Mouse (Mus musculus) lung, adult 18-20 months (tissue): ENCODE results near the gene Mesd.
"Not testable (repeated sequence)": the region's sequence is repeated elsewhere in the genome, so short reads cannot be mapped to it uniquely, and the experiment has no call there.

Experiments used
- DNase-seq, 2 experiments: peaks; one replicate each; pipeline ENCODE4 v3.0.0; 2022; ENCODE audit warnings: mixed read lengths in 2 of 2

Gene Mesd

DNA sequence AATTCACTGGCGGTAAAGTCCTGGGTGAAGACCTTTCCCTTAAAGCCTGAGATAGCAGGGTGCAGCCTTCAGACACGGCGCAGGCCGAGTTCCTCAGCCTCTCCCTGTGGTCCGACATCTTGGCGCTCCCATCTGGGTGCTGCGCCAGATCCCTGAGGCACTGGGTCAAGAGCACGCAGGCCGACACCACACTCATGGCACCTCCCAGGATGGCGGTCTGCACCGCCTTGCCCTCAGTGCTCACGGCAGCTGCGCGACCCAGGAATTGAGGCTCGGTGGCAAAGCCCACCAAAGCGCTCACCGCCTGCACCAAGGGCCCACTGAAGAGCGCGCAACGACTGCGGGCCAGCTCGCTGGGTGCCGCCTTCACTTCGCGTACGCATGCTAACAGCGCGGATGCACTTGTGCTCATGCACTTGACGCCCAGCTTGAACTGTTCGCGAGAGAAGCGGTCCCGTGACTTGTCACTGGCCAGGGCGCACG lies 2.1 kb upstream of the Mesd start:
- DNase-seq = peak in 1 of 2 experiments; percentile 33

DNA sequence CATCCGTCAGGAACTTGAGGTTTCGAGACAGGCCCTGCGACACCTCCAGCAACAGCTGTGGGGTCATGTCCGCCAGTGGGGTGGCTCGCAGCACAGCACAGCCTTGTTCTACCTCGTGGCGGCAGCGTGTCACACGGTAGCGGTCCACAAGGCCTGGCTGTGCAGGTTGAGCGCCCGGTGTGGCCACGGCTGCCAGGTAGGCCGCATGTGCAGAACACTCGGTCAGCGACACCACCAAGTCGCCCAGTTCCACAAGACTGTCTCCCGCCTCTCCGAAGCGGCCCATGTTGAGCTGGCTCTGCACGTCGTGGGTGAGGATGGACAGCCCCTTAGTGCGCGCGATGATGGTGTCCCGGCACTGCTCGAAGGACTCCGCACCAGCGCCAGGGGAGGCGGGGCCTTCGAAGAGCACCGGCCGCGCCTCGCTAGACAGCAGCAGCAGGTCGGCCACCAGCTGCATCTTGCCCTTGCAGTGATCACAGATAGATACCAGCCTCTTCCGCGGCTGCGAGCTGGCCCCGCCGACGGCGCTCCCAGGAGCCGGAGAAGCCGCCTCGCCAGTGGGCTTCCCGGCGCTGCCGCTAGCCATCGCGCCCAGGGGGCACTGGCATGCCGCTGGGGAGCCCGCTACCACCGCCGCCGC lies 1.5 kb upstream of the Mesd start:
- DNase-seq = peak; percentile 58 to 69

DNA sequence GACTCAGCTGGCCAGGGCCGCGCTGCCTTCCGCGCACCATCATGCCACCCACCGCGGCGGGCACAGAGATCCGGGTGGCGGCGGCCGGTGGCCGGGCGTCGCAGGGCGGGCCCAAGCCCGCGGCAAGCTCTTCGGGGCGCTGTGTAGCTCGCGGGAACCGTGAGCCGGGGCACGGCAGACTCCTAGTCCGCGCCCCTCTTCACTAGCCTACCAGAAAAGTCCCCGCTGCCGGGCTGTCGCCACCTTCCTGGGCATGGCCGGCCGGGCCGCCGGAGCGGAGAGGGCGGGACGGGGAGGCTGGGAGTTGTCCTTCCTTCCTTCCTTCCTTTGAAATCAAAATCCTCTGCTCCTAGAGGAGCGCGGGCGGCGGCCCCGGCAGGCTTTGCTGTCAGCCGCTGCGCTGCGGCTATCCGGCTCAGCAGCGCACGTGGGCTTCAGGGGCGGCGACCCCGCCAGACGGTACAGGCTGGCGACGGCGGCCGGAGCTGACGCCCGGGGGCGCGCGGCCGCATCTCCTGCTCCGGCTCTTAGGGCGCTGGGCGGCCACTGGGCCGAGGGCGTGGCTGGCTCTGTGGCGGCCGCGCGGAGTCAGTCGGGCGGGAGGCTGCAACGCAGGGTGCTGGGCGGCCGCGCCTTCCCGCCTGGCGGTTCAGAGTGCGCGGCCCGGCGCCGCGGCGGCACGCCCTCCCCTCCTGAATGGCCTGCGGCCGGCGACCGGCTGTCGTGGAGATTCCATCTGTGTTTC lies 818 bp upstream of the Mesd start:
- peak; percentile 82 to 86 for DNase-seq

DNA sequence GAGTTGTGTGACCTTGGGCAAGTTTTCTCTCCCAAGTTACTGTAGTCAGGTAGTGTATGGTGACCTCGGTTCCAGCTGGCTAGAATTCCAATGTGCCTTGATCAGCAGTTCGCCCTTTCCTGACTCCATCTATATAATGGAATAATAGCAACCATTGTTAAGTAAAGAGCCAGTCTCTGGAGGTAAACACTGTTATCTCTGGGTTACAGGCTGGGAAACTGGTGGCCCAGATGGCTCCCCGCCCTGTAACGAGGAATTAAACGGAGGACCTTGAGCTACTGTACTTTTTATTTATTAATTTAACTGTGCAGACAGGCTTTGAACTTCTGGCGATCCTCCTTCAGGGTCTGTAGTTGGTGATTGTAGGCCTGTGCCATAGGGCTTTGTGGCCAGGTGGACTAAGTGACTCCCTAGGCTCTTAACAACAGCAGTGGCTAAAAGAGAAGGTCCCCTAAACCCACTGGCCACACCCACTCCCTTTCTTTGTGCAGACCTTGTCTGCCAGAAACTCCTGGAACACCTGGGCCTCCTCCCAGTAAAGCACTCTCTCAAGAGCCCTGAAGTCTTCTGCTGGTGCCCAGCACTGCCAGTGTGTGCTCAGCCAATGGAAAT lies 761 bp downstream of the Mesd start:
- DNase-seq = peak in 1 of 2 experiments; percentile 25

DNA sequence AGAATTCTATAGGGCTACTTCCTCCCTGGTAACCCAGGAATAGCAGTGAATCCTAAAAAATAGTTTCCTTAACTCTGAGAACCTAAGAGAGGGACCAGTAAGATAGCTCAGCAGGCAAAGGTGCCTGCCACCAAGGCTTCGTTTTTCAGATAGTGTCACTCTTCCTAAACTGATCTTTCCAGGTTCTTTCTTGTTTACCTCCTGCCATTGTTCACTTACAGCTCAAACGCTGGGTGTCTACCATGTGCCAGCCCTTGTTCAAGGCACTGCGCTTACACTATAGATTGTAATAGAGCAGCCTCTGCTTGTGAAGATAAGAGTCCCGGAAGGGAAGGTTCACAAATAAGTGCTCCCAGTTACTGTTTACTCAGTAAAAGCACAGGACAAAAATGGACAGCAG lies 1.6 kb downstream of the Mesd start:
- DNase-seq = peak in 1 of 2 experiments; percentile 28

DNA sequence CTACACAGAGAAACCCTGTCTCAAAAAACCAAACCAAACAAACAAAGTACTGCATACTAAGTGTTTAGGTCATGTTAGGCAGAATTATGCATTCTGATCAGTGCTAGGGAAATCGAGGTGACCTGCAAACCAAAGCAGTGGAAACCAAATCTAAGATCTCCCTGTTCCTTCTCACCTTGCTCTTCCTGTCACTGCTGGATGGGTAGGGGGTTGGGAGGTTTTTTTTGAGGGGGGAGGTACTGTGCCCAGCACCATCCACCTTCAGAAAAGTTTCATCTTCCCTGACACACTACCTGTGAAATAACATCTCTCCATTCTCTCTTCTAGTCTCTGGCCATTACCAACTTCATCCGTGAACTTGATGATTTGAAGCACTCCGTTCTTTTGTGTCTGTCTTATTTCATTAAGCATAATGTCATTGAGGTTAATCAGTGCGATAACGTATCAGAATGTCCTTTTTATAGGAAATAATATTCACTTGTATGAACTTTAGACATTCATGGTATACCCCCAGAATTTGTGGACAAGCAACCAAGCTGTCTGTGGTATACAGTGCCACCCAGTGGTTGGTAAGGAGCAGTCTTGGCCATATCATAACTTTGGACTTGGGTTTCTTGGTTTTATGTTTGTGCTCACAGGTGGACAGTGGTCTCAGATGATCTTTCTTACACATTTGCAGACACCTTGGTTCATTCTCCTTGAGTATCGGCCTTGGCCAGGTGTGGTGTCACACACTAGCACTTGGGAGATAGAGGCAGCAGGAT lies 2.3 kb downstream of the Mesd start:
- no peak for DNase-seq

DNA sequence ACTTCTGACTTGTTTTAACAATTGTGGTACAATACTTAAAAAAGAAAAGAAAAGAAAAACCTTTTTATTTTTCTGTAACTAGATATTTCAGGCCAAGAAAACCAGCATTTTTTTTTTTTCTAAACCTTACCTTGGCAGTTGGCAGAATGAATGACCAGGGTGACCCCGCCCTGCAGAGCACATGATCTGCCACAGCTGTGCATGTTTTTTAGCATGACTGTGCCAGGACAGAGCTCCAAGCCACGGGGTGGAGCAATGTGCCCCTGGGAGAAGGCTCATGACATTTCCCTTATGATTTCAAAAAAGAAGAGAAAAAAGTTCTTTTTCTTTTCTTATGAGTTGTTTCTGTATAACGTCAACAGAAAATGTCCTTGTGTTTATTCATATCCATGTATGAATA lies 5.1 kb downstream of the Mesd start:
- DNase-seq = peak; percentile 30 to 44

DNA sequence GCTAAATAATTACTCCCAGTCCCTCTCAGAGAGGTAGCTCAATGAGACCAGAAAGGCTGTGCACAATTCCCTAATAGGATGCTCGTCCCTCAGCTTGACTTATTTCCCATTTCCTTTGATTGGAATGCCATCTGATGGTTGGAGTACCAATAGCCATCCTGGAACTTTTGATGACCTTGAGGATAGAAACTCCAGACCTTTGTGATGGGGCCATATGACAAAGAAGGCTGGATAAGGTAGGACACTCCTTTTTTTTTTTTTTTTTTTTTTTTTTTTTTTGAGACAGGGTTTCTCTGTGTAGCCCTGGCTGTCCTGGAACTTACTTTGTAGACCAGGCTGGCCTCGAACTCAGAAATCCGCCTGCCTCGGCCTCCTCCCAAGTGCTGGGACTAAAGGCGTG lies 5.7 kb downstream of the Mesd start:
- not testable (repeated sequence) for DNase-seq

DNA sequence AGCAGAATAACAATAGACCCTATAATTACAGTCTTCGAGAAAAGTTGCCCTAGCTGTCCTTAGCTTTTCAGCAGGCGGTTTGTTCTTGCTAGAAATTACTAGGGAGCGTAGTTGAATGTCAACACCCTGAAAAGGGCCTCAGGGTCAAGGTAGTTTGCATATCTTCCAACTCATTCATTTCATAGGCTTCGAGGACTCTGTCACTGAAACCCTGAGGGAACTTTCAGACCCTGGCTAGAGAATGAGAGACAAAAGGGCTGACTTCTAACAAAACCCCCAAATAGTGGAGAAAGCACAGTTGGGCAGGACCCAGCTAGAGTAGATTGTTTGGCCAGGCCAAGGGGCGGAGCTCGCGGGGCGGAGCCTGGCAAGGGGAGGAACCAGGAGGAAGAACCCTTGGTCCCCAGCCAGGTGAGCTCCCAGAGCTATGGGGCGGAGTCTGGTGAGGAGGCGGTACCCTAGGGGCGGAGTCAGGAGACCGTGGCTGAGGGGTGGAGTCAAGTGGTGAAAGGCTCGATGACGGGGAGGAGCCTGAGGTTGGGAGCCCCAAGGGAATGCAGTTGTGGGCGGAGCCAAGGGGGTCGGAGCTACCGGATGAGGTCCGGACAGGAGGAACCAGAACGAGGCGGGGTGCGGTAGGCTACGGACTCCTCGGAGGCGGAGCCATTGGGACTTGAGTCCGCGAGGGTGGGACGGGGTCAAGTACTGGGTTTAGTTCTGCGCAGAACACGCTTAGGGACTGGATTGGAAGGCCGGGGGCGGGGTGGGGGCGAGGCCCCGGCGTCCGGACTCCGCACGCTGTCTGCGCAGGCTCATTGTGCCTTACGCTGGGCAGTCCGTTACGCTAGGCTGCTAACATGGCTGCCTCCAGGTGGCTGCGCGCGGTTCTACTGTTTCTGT lies 7.4 kb downstream of the Mesd start:
- peak; percentile 100 for DNase-seq

DNA sequence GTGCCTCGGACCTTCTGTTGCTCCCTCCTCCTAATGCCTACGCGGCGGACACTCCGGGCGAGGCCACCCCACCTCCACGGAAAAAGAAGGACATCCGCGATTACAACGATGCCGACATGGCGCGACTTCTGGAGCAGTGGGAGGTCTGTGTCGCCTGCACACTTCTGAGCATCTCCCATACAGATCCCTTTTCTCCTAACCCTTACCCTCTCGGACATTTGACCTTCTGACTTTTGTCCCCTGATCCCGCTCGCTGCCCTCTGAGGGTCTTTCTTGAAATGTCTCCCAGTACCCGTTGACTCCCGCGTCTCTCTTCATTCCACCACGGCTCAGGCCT lies 8.0 kb downstream of the Mesd start:
- DNase-seq = no peak

DNA sequence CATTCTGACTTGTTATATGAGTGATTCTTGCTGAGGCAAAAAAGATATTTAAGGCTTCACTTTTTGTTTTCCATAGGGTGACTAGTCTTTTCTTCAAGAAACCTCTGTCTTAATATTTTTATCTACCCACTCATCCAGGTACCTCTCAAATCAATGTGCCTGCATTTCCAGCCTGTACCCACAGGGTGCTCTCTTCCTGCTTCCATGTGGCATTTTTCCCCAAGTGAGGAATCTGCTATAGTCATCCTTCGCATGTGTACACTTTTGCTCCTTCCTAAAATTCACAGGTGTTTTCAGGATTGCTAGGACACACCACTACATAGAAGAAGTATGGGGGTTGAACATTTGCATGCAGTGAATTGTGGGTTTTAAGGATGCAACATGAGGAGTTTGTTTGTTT lies 10.1 kb downstream of the Mesd start:
- no peak for DNase-seq

DNA sequence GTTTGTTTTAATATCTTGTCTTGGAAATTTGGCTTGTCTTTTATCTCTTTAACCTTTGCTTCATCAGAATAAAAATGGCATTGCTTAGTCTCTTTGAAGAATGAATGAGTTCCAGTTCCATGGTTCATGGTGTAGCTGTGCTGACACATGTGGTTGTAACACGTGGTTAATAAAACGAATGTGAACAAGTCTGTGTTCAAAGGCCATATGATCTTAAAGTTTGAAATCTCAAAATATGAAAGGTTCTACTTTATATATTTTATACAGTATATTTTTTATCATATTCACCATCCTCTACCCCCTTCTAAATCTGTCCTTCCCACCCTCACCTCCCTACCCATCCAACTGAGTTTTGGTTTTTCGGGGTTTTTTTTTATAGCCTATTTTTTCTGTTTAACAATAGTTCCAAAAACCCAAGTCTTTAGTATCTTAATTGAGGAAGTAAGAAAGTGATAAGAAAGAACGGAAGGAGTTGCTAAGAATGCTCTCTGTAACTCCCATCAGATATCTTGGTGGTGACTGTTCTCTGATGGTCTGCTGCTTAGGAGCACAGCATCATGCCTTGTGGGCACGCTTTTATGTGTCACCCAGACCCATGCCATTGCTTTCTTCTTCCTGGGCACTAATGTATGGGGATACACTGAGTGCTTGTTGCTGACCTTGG lies 11.9 kb downstream of the Mesd start:
- DNase-seq = no peak

DNA sequence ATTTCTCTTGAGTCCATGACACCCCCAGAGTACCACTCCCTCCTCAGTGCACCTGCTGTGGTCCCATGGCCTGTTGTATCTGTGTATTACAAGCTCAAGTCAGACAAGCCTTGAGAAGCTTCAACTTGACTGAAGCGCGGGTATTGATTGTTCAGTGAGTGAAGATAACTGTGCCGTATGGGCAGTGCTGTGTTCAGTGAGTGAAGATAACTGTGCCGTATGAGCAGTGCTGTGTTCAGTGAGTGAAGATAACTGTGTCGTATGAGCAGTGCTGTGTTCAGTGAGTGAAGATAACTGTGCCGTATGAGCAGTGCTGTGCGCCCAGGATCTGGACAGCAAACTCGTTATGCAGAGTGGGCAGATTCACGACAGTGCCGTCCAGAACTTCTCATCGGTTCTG lies 14.0 kb downstream of the Mesd start:
- no peak for DNase-seq

DNA sequence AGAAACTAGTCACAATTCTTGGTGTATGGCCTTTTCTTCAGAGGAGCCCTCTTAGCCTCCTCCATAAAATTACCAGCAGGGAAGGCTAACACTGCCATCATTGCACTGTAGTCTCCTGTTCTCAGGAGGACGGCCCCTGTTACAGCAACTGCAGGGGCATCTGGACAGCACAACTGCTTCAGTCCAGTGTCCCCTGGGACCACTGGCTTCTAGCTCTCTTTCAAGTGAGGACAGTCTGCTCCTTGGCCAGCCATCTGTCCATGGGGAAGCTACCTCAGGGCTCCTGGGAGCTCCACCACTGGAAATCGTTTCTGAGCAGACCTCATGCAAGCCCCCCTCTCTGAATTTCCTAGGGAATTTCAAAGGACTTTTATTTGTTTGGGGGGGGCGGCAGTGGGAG lies 16.3 kb downstream of the Mesd start:
- DNase-seq = no peak

DNA sequence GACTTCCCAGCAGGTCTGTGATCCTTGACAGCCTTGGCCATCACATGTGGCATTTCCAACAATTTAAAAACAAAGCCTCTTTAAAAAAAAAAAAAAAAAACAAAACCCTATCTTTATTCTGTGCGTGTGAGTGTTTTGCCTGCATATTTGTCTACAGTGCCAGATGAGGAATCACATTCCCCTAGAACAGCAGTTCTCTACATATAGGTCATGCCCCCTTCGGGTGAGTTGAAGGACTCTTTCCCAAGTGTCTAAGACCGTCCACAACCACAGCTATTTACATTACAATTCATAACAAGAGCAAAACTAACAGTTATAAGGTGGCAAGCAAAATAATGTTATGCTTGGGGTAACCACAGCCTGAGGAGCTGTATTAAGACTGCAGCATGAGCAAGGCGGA lies 17.2 kb downstream of the Mesd start:
- no peak for DNase-seq

DNA sequence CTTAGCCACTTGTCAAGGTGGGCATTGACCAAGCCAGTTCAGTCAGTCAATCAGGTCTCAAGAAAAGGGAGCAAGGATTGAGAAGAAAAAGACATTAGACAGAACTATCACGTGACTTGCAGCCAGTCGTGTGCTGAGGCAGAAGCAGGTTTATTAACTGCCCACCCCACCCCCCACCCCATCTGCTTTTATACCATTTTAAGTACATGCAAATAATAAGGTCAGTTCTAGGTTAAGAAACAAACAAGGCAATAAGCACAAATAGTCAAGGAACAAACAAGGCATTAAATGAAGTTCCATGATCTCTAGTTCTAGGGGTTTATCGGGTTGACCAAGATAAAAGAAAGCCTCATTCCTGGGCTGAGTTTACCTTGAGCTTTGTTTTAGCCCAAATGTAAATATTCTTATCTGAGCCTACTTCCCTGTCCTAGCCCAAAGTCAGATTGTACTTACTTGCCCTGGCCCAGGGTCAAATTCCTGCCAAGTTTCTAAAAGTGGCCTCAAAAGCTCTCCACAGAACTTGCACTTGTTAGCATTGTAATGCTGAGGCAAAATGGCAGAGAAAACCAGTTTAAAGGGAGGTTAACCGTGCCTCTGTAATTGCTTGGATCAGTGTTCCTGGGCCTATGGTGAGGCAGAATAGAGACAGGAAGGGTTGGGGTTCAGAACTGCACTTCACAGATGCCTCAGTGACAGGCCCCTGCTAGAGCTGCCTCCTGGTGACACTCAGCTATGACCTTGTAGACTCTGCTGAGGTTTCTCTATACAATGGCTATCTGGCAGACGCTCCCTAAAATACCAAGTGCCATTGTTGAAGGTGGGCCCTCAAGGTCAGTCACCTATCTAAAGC lies 18.3 kb downstream of the Mesd start:
- no peak for DNase-seq

DNA sequence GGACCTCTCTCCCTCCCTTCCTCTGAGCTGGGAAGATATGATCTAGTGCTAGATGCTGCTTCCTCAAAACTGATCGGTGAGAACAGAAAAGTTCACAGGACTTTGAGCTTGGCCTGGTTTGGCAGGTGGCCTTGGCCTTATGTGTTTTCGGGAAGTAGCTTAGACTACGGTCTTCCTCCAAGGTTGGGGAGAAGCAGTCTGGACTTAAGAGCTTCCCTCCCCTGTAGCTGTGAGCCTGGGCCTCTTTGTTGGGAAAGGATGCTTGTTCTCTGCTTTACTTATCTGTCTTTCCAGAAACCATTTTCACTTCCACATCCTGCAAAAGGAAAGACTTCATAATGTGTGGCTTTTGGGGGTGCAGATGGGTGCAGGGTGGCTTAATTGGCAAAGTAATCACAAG lies 20.6 kb downstream of the Mesd start:
- DNase-seq = no peak

DNA sequence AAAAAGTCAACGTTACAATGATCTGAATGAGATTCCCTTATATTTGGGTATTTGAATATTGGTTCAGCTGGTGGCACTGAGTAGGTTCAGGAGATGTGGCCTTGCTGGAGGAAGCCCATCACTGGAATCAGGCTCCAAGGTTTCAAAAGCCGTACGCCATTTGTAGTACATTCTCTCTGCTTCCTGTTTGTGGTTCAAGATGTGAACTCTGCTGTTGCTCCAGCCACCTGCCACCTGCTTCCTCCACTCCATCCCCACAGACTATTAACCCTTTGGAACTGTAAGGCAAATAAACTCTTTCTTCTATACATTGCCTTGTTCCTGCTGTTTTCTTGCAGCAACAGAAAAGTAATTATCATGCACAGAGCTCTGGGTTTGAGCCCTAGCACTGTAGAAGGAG lies 27.6 kb downstream of the Mesd start:
- DNase-seq = no peak

DNA sequence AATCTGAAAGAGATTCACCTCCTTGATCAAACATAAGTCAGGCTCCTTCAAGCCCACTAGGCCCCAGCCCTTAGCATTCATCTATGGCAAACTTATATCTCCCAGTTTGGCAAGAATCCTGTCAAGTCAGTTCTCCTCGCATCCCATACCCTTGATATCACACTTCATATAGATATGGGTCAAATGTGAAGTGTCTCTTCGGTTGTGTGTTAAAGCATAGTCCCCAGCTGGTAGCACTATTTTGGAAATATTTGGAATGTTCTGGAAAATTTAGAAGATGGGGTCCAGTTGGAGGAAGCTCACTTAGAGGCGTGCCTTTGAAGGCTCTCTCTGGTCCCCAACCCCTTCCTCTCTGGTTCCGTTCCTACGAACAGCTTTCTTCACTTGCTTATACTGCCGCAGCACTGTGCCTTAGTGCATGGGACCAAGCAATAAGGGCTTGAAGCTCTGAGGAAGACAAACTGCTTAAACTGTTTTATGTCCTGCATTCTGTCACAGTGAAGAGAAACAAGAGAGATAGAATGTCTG lies 29.2 kb downstream of the Mesd start:
- DNase-seq = no peak

DNA sequence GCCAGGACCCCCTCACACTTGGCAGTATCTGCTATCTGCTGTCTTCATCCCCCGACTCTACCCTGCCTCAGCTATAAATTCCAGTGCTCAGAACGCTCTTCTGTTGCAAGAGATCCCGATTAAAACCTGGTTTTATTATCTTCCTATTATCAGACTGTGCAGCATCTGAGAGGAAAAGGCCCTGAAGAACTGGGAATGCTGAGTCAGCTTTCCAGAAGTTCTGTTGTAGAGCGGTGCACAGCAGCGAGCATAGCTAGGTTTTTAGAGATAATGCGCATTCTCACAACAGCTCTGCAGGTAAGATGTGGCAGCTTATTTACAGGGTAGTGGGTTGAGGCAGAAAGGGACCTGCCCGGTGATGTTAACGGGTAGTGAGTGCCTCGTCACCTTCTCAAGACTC lies 29.7 kb downstream of the Mesd start:
- DNase-seq = no peak

DNA sequence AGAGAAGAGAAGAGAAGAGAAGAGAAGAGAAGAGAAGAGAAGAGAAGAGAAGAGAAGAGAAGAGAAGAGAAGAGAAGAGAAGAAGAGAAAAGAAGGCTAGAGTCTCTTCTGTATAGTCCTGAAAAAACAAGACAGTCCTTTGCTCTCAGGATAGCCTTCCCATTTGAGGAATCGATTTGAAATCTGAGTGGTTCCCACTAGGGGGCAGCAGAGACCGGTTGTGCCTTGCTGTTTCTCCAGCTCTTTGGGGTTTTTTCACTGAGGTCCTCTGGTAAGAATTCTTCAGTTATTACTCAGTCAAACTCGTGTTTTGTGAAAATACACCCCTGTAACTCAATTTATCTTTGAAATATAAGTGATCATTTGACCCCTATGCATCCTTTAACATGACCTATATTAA lies 30.3 kb downstream of the Mesd start:
- DNase-seq = peak; percentile 63 to 75
